Mouse (Mus musculus): ENCODE data around the gene Adipor1.
A peak's percentile ranks its signal among the peaks of the same experiment; 100 is the strongest.
"Not testable (repeated sequence)": the region's sequence is repeated elsewhere in the genome, so short reads cannot be mapped to it uniquely, and the experiment has no call there.

The Adipor1 gene

GRCm38 (mm10) chr1:134419751-134420458 lies 4.7 kb downstream of the Adipor1 start:
- DNase-seq (ENCODE audit: low spot score): no peak

GRCm38 (mm10) chr1:134423911-134424310 lies 8.7 kb downstream of the Adipor1 start:
- no peak for DNase-seq (ENCODE audit: low spot score)

DNA sequence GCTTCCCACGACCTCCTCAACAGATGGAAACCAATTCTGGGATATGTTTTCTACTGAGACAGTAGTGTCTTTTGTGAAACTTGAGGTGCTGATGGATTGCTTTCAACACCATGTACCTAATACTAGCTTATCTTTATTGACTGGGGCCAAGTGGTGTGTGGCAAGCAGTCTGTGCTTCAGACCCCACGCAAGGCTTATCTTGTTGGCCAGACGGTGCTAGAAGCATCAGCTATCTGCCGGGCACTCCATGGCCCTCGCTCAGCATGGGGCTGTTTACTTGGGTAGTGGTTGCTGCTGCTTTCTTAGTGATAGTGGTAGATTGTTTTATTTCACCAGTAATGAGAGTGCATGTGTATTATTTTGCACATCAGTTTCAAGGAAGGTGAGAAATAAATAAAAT lies 11.1 kb downstream of the Adipor1 start:
- no peak for DNase-seq (ENCODE audit: low spot score)

- no peak for DNase-seq (ENCODE audit: low spot score)
These were observed 17.8 kb downstream of the Adipor1 start for GRCm38 (mm10) chr1:134433002-134433401.

DNA sequence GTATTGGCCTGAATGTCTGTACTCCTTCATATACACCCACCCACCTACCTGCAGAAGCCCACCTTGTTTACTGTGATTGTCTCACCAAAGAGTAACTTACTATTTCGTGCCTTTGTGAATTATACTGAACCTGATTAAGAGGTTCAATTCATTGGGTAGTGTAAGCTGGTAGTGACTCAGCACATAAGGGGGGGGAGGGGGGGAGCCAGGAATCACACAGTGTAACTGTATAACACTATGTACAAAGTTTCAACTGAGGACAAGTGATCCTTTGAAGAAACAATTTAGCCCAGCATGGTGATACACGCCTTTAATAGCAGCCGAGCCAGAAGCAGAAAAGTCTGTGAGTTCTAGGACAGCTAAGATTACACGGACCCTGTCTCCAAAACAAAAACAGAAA lies 18.3 kb downstream of the Adipor1 start:
- DNase-seq (ENCODE audit: low spot score): no peak

DNA sequence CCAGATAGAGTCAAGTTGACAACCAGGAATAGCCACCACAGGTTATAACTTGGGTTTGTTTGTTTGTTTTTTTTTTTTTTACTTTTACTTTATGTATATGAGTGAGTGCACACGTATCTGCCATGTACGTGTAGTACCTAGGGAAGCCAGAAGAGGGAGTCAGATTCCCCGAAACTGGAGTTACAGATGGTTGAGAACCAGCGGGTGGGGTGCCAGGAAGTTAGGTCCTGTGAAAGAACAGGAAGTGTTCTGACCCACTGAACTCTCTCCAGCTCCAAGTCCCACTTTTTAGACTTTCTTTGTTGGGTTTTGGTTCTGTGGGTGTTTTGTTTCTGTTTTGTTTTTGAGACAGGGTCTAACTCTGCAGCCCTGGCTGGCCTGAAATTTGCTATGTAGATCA lies 20.2 kb downstream of the Adipor1 start:
- DNase-seq (ENCODE audit: low spot score): no peak

GRCm38 (mm10) chr1:134440437-134440836 lies 25.3 kb downstream of the Adipor1 start:
- DNase-seq (ENCODE audit: low spot score): no peak

DNA sequence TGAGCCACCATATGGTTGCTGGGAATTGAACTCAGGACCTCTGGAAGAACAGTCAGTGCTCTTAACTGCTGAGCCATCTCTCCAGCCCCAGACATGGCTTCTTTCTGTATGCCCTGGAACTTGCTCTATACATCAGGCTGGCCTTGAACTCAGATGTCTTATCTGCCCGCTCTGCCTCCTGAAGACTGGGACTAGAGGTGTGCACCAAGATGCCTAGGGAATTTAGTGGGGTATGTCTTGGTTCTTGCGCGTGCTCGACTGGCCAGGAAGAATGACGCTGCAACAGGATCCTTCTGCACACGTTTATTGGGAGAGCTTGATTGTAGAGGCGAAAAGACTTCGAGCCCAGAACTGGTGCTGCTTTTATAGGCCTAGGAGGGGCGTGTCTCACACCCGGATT lies 26.6 kb downstream of the Adipor1 start:
- DNase-seq (ENCODE audit: low spot score): not testable (repeated sequence)

DNA sequence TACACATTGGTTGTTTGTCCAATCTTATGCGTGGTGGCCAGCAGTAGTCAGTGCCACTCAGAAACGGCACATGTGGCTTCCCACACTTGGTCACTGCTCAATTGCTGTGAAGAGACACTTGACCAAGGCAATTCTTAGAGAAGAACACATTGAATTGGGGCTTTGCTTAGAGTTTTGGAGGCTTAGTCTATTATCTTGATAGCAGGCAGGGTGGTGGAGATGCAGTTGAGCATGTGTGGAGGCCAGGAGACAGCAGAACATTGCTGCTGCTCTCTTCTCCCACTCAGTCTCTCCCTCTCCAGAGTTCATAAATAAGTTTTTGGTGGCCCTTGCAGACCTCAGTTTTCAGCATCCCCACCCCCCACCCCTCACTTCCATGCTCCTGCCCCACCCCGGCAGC lies 27.2 kb downstream of the Adipor1 start:
- DNase-seq (ENCODE audit: low spot score): no peak

DNA sequence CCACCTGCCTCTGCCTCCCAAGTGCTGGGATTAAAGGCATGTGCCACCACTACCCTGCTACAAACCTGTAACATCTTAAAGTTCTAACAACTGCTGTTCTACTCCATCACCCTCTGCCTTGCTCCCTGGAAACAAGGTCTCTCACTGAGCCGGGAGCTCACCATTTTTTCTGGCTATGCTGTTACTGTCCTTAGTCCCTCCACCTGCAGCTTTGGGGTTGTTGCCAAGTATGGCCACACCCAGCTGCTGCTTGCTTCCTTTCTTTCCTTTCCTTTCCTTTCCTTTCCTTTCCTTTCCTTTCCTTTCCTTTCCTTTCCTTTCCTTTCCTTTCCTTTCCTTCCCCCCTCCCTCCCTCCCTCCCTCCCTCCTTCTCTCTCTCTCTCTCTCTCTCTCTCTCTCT lies 28.1 kb downstream of the Adipor1 start:
- DNase-seq (ENCODE audit: low spot score): not testable (repeated sequence)

DNA sequence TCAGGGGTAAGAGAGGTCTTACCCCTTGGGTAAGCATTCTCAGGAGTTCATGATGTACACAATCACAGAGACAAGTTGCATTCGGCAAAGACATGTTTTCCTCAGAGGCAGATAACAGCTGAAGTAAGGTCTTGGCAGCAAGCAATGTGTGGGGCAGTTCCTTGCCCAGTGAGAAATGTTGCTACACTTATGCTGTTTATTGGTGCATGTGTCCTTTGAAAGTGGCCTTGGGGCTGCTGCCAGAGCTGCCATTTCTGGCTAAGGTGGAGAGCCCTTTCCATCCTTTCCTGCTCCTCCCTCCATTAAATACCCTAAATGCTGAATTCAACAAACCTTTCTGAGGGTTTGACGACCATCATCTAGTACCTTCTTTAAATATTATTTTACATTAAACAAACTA lies 30.2 kb downstream of the Adipor1 start:
- no peak for DNase-seq (ENCODE audit: low spot score)

- DNase-seq (ENCODE audit: low spot score): not testable (repeated sequence)
These were observed 33.4 kb downstream of the Adipor1 start for GRCm38 (mm10) chr1:134448537-134448936.

- DNase-seq (ENCODE audit: low spot score): no peak
These were observed 35.0 kb downstream of the Adipor1 start for GRCm38 (mm10) chr1:134450201-134450600.

- peak; percentile 15 for DNase-seq (ENCODE audit: low spot score)
These were observed 35.8 kb downstream of the Adipor1 start for GRCm38 (mm10) chr1:134450986-134451385.

DNA sequence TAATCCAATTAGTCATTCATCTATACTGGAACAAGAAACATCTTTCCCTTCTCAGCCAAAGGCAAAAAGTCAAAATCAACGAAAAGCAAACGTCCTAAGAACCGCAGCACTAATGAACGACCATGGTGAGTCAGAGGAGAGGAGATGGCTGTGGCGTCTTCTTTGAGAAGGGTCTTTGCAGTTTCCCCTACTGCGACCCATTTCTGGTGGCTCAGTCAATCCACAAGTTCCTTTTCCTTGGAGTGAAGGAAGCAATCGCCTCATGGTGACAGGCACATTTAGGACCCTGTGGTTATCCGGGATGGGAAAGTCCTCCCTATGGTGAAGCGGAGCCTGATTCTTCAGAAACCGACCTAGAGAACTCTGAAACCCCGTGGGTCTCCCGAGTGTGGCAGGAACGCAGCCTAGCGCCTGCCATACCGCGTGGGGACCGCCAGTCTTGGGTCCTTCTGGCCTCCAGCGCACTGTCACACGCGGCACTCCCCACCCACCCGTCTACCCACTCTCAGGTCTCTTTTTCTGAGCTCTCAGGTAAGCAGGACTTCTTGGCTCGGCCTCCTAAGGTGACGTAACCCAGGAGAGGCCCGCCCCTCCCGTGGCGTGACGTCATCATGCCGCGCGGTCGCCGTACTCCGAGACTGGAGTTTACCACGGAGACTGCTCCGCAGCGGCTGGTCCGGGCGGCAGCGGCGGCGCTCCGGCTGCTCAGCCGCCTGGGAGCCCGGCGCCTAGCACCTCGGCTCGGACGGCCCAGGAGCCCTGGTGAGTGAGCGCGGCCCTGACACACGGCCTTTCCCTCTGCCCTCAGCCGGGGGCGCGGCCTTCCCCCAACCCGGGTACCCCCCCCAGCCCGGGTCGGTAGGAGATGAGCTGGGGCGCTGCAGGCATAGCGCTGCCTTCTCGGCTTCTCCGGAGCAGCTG lies 40.0 kb downstream of the Adipor1 start, which contains the start of gene Klhl12:
Gene Klhl12 (plus strand): TSS at position 628 of the 921 bp plus-strand sequence.
- DNase-seq (ENCODE audit: low spot score): peak; percentile 97

GRCm38 (mm10) chr1:134456060-134456459 lies 40.9 kb downstream of the Adipor1 start:
- DNase-seq (ENCODE audit: low spot score): no peak

- no peak for DNase-seq (ENCODE audit: low spot score)
These were observed 43.1 kb downstream of the Adipor1 start for GRCm38 (mm10) chr1:134458139-134458727.

DNA sequence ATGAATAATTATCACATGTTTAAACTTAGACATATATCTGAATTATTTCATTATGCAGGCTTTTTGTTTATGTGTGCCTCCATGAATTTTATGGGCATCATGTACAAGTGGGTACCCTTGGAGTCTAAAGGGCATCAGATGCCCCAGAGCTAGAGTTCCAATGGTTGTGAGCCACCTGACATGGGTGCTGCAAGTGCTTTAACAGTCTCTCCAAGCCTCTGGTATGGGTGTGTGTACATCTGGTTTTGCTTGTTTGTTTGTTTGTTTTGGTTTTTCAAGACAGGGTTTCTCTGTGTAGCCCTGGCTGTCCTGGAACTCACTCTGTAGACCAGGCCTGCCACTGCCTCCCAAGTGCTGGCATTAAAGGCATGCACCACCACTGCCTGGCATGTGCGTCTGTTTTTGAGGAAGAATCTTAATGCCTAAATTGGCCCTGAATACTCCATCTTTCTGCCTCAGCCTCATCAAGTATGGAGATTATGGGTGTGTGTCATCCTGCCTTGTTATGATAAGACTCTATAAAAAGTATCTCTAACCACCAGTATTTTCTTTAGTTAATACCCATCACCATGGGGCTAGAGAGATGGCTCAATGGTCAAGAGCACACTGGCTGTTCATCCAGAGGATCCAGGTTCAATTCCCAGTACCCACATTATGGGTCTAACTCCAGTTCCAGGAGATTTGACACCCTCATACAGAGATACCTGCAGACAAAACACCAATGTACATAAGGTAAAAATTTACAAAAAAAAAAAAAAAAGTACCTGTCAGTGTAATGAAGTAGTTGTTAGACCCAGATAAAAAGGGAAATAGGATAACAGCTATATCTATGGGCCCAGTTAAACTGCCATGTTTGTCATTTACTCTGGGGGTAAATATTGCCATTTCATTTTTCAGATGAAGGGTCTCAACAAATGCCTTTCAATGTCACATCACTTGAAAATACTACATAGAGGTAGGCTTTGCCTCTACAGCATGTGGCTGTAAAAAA lies 45.4 kb downstream of the Adipor1 start:
- DNase-seq (ENCODE audit: low spot score): no peak
